Mouse (Mus musculus): ENCODE results near the gene Whamm. TPM values are rescaled to one million over a fixed set of nuclear protein-coding genes. Genes with fewer than 3 reads are reported as not detected.

The Whamm gene
- total RNA-seq, 1 experiment from 2014 or later = 44.9 TPM

DNA sequence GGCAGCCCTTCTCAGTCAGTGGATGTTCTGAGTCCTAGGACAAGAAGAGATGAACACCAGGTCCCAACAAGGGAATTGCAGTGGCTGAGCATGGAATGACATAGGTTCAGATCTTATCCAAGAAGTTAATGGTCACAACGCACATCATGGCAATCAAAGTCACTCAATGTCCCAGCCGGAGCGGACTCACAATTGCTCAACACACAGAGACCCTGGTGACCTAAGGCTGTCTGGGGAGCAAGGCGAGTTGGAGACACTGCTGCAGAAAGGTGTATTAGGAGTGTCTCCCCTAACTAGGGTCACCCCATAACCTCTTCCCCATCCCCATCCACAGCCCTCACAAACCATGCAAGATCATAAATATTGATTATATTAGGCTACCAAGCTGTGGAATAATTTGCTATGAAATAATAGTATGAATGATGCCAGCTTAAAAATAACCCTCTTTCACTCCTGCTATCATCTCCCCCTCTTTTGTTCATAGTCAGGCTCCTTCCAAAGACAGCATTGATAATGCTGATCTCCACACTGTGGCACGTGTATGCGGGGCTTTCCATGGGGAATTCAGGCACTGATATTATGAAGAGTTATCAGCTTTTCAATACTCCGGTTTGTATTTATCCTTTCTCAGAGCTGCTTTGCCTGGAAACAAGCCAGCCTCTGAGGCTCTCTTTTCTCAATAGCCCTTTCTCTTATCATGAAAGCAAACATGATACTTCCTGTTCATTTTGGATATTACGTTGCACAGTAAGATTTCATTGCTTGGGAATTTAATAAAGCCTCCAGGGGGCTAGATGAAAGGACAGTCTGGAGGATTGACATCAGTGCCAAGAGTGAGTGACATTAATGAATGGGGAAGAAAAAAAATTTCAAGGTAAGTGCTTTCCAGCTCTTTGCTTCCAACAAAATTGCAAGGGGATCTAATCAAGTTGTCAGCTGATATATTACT, 10.7 kb upstream of the Whamm start:
- ATAC-seq (ENCODE audit: extremely low read depth, insufficient number of reproducible peaks, low FRiP score, poor library complexity, severe bottlenecking) = no peak

DNA sequence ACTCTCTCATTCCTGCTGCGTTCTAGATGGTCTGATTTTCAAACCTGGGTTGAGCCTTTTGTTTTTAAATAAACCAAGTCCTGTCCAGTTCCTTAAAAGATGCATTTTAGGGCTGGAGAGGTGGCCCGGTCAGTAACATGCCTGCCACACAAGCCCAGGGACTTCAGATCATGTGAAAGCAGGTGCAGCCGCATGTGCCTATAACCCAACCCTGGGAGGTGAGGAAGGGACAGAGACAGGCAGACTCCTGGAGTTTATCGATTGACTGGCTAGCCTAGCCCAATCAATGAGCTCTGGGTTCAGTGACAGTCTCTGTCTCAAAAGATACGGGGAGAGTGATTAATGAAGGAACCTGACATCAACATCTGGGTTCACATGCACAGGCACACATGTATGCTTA, 9.9 kb upstream of the Whamm start:
- ATAC-seq (ENCODE audit: extremely low read depth, insufficient number of reproducible peaks, low FRiP score, poor library complexity, severe bottlenecking) = no peak

DNA sequence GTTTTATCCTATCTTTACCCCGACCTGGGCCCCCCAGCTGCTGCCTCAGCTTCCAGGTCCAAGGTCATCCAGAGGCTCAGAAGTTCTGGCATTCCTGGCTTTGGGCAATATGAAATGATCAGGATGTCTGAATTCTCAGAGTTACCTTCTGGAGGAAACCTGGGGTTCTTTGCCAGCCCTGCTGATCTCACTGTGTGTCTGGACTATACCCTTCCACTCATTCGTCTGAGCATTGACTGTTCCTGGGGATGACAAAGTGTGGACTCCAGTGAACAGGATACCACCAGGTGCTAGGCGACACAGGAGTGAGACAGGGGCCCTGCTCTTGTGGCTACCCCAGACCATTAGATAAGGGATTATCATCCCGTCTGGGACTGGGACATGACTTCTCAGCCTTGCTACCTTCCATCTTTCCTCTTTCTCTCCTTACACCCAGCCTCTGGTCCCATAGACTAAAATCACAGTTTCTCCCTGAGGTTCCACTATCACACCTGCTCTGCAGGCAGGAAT, 7.5 kb upstream of the Whamm start:
- no peak for ATAC-seq (ENCODE audit: extremely low read depth, insufficient number of reproducible peaks, low FRiP score, poor library complexity, severe bottlenecking)

DNA sequence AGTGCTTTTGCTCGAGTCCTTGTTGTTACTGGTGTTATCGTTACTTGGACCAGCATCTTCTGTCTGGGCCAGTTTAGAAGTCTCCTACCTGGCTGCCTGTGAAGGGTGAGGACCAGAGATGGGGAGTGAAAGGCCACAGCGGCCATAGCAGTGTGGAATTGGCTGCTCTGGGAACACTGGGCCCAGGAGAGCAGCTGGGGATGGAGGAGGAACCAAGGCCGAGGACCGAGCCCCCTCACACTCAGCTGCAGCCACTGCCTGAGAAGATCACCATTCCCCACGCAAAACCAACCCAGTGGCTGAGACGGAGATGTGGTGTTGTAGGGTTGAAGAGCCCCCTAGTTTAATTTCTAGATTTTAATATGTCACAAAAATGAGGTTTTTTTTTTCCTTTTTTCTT, 6.3 kb upstream of the Whamm start:
- ATAC-seq (ENCODE audit: extremely low read depth, insufficient number of reproducible peaks, low FRiP score, poor library complexity, severe bottlenecking) = no peak

DNA sequence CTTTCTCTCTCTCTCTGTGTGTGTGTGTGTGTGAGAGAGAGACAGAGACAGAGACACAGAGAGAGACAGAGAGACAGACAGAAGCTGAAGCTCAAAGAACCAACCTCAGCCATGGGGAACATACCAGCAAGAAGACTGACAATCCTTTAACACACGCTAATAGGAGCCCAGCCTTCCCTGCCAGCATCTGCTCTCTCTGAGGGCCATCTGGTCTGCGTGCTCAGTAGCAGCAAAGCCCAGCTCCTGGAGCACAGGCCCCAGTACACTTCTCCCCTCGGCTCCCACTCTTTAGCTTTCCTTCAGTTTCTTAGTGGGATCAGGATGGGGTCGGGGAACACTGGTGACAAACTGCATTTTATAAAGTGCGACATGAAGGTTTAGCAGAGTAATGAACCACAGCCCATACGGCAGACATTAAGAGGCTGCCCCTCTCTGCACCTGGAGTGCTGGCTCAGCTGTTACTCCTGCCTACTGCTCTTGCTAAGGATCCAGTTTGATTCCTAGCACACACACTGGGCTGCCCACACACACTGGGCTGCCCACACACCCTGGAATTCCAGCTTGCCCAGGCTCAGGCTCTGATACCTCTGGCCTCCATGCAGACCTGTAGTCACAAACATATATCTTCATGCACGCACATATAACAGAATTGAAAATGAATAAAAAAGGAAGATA, 5.5 kb upstream of the Whamm start:
- no peak for ATAC-seq (ENCODE audit: extremely low read depth, insufficient number of reproducible peaks, low FRiP score, poor library complexity, severe bottlenecking)

DNA sequence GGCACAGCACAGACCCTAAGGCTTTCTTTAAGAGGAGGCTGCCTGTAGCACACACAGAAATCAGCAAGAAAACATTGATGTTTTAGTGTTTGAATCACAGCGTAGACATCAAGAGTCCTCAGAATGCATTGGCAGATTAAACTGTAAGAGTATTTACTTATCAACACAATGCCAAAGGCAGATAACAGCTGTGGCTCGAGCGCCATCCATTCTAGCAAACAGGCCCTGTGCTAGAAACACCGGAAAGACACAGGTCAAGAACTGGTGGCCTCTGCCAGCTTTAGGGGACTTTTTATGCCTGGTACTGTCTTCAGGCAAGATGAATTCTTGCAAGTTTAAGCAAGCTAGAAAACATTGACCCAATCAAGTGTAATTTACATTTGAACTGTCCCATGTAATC, 4.7 kb upstream of the Whamm start:
- no peak for ATAC-seq (ENCODE audit: extremely low read depth, insufficient number of reproducible peaks, low FRiP score, poor library complexity, severe bottlenecking)

DNA sequence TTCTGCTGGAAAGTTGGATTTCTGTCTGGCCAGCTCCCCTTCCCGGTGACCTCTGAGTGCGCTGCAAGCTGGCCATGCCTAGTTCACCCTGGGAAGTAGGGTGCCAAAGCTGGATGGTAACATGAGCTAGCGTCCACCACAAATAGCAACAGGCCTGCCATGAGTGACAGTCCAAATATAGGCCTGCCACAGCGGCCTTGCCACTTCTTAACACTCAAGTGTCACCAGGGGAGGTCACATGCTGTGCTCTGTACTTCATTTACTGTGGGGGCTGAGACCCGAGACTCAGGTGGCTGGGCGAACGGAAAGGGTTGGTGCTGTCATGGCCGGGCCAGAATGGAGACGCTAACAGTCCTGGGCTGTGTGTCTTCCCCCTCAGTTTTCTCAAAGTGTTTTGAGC, 4.2 kb upstream of the Whamm start, which contains the start of gene Fsd2:
Gene Fsd2, minus strand, starts transcription at position 53 of the 400 bp plus-strand sequence.
- no peak for ATAC-seq (ENCODE audit: extremely low read depth, insufficient number of reproducible peaks, low FRiP score, poor library complexity, severe bottlenecking)

DNA sequence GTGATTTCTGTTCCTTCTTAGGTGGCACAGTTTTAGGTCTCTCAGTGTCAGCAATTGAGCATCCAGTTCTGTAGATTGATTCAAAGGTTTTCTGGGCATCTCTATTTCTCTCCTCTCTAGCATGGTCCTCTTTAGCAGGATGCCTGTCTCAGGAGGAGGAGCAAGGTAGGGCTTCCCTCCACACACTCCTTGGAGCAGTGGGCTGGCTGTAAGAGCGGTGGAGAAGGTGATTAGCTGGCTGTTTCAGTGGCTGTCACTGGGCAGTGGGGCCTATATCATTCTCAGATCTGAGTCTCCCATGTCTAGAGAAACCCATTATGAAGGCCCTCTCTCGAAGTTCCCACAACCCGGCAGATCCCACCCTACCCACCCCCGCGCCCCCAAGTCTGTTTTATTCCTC, 3.7 kb upstream of the Whamm start:
- ATAC-seq (ENCODE audit: extremely low read depth, insufficient number of reproducible peaks, low FRiP score, poor library complexity, severe bottlenecking) = no peak

DNA sequence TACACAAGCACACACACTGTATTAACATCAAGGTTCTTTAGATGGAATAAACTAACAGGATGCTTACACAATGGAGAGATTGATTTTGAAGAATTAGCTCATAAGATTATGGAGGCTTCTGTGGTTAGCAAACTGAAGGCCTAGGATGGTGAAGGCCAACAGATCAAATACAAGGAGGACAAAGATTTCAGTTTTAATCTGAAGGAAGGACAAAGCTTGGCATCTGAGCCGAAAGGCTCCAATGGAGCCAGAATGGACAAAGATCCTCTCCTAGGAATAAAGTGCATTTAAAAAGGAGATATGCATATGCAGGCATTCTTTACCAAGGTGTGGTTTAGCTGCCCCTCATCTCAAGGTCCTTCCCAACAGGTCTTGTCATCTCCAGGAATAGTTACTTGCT, 1.2 kb upstream of the Whamm start:
- no peak for ATAC-seq (ENCODE audit: extremely low read depth, insufficient number of reproducible peaks, low FRiP score, poor library complexity, severe bottlenecking)

DNA sequence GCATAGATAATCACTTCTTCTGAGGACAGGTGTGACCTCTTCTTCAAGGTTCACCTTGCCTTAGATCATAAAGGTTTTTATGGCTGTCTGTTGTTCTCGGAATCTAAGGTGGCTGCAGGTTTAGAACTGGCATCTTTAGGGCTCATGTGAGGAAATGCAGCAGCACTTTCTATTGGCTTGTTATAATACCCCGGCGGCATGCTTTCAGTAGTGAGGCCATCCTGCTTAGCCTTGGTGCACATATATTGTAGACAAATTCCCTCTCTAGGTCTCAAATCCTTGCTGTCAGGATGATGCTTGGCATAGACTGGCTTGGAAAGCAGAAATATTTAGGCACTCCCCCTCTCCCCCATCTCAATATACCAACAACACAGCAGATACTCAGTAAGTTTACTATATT, 795 bp upstream of the Whamm start:
- ATAC-seq (ENCODE audit: extremely low read depth, insufficient number of reproducible peaks, low FRiP score, poor library complexity, severe bottlenecking) = no peak

DNA sequence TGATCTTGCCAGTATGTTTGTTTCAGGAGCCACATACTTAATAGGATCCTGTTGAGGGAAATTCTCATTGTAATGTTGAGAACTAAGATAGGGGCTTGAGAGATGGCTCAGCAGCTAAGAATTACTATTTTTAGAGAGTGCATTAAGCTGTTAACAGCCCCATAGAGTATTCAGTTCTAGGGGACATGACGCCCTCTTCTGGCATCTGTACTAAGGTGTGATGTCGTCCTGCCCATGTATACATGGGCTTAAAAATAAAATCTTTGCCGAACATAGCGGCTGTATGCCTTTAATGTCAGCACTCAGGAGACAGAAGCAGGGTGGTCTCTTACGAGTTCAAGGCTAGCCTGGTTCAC, 336 bp upstream of the Whamm start:
- ATAC-seq (ENCODE audit: extremely low read depth, insufficient number of reproducible peaks, low FRiP score, poor library complexity, severe bottlenecking) = no peak

DNA sequence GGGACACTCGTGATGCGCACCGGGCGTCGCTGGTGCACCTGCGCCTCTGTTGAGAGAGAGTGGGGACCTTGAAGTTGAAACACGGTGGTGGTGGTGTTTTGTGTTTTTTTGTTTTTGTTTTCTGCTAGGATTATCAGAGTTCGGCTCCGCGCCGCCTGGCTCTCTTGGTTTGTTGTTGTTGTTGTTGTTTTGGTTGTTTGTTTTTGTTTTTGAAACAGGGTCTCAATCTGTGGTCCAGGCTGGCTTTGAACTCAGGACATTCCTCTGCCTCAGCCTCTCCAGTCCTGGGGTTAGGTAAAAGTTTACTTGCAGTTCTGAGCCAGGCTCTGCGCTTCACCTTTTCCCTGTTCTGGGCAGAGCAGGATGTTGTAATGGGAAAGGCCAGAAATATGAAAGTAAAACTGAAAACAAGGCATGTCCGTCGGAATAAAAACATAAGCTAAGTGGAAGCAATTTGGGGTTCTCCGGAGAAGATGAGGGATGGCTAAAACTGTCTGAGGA, 925 bp downstream of the Whamm start:
- no peak for ATAC-seq (ENCODE audit: extremely low read depth, insufficient number of reproducible peaks, low FRiP score, poor library complexity, severe bottlenecking)

DNA sequence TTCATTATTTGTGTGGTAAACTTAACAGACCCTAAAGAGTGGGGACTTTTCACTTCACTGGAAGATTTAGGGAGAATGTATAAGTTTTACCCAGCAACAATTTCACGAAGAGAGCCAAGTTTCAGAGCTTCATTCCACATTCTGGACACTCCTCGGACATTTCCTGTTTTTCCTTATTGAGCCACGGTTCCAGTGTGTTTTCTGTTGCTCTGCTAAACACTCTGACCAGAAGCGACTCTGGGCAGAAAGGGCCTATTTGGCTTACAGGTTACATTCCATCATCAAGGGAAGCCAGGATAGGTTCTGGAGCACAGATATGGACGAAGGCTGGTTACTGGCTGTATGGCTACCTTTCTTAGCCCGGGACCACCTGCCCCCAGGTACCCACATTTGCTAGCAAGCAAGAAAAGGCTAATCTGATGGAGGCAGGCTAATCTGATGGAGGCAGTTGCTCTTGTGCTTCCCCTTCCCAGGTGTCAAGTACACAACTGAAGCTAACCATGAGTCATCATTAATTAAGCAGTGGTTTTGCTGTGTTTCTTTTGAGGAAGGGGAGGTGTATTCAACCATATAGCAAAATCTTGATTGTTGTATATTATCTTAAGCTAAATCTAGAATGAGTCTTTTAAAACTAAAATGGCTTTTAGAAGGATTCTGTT, 1.7 kb downstream of the Whamm start:
- no peak for ATAC-seq (ENCODE audit: extremely low read depth, insufficient number of reproducible peaks, low FRiP score, poor library complexity, severe bottlenecking)

DNA sequence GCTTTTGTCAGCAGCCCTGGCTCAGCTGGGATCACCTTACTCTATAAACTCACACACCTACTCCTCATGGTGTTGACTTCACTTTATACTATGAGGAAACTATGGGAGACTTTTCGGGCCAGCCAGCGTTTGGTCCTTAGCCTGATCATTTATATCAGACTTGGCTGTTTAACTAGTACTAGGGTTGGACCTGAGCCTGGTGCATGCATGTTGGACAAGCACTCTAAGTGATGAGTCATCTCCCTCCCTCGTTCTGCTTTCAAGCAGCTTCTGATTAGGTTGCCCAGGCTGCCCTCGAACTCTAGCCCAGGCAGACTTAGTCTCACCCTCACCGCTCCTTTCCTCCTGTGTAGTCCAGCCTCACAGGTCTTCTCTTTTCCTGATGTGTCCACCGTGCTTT, 2.3 kb downstream of the Whamm start:
- no peak for ATAC-seq (ENCODE audit: extremely low read depth, insufficient number of reproducible peaks, low FRiP score, poor library complexity, severe bottlenecking)

DNA sequence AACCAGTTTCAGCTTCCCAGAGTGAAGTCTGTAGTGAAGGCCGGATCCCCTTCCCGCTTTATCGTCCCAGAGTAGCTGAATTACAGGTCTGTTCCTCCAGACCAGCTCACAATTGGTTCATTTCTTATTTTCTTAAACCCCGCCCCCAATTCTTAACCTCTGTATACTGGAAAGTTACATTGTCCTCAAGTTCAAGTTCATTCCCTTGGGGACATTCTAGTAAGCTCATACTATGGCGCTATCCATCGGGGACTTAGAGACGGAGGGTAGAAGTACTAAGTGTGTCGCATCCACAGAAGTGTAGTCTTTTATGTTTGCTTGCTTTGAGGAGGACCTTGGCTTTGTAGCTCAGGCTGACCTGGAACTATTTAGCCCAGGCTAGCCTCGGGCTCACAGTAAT, 2.8 kb downstream of the Whamm start:
- no peak for ATAC-seq (ENCODE audit: extremely low read depth, insufficient number of reproducible peaks, low FRiP score, poor library complexity, severe bottlenecking)

DNA sequence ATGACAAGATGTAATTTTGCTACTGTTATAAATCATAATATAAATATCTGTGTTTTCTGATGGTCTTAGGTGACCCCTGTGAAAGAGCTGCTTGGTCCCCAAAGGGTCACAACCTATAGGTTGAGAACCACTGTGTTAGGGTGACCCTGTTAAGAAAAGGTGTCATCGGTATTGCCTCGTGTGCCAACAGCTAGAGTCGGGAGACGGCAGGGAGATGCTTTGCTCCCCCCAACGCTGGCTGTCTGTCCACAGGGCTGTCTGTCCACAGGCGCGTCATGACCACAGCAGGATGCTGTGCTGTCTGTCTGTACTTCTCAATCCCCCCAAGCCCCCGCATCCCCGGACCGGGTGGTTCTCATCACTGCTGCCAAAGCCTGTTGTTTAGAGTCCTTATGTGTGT, 4.5 kb downstream of the Whamm start:
- no peak for ATAC-seq (ENCODE audit: extremely low read depth, insufficient number of reproducible peaks, low FRiP score, poor library complexity, severe bottlenecking)

DNA sequence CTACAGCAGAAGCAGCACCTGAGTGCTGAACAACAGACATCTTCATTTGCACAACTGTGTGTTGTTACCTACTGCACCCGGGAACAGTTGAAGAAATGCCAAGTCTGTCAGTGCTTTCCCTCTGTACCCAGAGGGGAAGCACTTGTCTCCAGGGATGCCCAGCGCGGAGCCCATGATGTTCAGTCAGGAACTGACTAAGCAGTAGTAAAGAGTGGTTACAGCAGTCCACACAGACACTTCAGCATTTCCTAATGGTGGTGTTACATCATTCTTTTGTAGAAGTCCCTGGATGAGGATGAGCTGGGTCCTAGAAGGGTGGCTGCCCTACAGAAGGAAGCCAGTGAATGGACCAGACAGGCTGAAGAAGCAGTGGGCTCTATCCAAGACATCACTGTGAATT, 6.8 kb downstream of the Whamm start:
- ATAC-seq (ENCODE audit: extremely low read depth, insufficient number of reproducible peaks, low FRiP score, poor library complexity, severe bottlenecking) = no peak

DNA sequence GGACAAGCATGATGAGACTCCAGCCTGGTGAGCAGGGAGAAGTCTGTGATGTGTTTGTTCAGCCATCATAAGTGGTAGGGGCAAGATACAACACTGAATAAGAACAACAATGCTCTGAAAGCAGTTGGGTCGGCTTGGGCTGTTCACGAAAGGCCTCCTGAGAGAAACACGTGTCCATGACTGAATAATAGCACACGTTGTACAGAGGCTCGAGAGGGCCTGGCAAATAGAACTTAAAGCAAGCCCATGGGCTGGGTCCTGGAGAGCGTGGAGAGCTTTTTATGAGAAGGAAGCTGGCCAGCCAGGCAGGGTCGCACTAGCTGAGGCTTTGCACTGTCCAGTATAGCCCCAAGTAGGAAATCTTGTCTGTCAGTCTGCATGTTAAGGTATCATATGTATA, 7.3 kb downstream of the Whamm start:
- ATAC-seq (ENCODE audit: extremely low read depth, insufficient number of reproducible peaks, low FRiP score, poor library complexity, severe bottlenecking) = no peak

DNA sequence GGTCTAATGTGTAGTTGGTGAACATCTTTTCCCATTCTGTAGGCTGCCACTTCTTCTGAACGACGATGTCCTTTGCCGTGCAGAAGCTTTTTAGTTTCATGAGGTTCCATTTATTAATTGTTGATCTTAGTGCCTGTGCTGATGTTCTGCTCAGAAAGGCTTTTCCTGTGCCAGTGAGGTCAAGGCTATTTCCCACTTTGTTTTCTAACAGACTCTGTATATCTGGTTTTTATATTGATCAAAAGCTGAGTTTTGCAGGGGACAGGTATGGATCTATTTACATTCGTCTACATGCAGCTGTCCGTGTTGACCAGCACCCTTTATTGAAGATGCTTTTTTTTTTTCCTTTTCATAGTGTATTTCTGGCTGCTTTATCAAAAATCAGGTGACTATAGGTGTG, 8.2 kb downstream of the Whamm start:
- ATAC-seq (ENCODE audit: extremely low read depth, insufficient number of reproducible peaks, low FRiP score, poor library complexity, severe bottlenecking) = no peak

DNA sequence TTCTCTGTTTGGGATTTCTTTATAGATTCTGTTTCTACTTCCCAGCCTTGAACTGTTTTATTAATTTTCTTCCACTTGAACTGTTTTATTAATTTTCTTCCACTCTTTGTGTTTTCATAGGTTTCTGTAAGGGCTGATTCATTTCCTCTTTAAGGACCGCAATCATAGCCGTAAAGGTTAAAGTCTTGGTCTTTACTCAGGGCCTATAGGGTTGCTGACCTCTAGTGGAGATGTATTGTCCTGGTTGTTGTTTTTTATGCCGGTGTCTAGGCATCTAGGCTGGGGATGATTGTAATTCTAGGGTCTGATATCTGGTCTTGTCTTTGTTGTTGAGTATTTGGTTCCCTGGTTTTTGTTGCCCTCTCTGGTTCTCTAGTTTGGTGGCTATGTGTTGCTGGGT, 12.4 kb downstream of the Whamm start:
- no peak for ATAC-seq (ENCODE audit: extremely low read depth, insufficient number of reproducible peaks, low FRiP score, poor library complexity, severe bottlenecking)

Data from neutrophil, adult 5-6 weeks (primary cell).